Mouse (Mus musculus) lung, postnatal 4 days (tissue): Measurements from ENCODE around the gene Pigk.
A peak's percentile ranks its signal among the peaks of the same experiment; 100 is the strongest.

ENCODE experiments used
- DNase-seq, 2 experiments: peaks; one replicate each; pipeline ENCODE4 v3.0.0; 2021

Pigk gene

DNA sequence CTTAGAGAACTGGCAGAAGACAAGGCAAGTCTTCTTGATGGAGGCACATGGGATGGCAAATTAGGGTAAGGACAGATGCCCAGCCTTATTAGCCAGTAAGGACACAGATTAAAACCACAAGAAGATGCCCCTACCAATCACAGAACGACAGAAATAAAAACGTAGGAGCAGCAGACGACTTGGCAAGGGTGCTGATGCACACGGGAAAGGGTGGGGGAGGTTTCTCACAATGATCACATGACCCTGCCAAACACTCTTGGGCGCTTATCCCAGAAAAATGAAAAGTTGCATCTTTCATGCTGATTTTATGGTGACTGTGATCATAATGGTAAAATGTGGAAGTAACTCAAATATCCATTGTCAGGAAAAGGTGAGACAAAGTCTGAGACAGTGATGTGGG lies 193.2 kb downstream of the Pigk start:
- DNase-seq: no peak

DNA sequence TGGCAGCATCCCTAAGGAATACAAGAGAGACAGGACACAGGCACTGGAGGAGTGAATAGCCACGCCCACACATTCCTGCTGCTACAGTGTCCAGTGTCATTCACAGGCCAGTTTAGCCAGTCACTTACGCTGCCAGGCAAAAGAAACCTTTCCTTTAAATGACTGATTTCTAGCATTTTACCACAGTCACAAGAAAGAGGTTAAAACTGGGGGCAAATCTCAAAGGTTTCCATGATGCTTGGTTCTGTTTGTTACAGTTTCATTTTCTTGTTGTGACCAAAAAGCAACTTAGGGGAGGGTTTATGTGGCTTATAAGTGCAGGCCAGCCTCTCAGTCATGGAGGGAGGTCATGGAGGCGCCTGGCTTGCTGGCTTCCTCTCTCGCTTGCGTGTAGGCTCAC lies 193.8 kb downstream of the Pigk start:
- DNase-seq: no peak

DNA sequence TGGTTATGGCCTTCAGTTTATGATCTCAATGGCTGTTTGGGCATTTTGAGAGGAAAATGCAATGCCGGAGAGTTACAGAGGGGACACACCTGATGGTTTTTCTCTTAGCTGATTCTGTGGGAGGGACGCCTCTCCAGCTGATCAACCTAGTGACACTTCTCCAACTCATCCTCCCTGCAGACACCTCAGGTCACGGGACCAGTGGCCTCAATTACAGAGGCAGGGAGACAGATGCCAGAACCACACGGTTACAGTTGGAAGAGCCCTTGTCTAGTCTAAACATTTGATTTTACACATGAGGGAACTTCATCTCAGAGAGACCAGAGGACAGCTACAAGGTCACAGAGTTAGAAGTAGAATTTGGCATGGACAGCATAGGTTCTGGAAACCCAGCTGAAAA lies 197.7 kb downstream of the Pigk start:
- DNase-seq: no peak

DNA sequence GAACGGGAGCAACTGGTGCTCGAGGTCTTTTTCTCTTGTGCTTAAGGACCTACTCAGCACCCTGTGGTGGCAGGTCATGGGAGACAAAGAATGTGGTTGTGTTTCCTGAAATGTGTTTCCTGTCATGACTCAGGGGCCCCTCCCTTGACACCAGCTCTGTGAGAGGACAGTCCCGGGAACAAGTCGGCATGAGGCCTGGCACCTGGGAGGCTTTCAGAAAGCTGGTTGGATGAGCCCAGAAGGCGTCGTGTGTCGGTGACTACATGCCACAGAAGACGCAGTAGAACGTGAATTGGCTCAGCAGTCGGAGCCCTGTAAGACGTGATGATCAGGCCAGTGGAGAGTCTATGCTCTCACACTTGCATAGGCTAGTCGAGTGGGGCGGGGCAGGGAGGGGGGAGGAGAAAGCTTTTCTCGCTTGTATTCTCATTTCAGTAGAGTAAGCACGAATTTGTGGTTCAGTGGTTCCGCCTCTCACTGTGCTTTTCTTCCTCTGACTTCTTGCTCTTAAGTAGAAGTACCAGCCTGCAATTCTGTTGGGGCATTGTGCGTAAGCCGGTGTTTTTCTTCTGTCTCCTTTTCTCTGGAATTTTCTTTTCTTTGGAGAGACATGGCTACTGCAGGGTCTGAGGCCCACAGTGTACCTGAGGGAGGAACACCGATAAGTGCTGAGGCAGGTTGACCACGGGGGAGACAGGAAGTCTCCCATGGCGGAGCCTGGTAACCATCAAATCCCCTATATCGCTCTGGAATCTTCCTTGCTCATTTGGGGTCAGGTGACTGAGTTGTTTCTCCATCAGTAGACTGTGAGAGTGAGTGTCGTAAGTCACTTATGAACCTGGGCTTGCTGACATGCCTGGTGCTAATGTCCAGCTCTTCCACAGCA lies 198.6 kb downstream of the Pigk start:
- peak; percentile 16 to 35 for DNase-seq

DNA sequence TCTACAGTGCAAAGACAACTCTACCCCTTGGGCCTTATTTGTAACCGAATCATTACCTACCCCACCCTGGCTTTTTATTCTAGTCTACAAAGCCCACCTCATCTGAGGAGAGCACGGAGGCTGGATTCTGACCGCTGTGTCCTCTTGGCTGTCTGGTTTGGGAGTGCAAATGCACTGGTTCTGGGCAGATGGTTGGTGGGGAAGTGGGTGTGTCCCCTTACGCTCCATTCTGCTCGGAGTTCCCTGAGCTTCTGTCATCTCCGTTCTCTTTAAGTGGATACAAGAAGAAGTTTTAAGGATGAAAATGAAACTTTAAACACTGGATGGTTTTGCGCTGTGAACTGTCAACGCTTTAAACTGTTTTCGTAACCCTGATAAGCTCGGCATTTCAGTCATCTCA lies 199.2 kb downstream of the Pigk start:
- no peak for DNase-seq

DNA sequence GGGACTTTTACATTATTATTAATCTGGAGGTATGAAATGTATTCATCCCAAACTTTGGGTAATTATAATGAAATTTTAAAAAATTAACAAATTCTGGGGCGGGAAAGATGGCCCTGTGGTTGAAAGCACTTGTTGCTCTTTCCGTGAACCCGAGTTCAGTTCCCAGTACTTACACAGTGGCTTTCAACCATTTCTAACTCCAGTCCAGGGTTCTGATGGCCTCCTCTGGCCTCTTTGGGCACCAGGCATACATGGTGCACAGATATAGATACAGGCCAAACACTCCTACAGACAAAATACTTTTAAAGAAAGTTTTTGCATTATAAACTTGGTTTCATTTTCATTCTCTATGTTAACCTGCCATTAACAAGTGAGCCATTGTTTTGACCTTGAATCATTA lies 199.7 kb downstream of the Pigk start:
- no peak for DNase-seq

DNA sequence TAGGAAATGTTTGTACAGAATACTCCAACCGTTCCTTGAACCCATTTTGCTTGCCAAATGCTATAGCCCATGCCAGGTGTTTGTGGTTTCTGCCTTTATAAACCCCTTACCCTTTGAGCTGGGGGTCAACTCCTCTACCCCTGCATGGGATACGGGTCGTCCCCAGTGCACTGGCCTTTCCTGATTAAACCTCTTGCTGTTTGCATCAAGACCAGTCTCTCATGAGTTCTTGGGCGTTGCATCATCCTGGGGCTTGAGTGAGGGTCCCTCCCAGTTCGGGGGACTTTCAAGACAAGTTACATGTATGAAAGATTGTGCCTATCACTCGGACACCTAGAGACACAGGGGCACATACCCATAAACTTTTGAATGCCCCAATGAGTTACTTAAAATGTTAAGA lies 200.5 kb downstream of the Pigk start:
- no peak for DNase-seq

DNA sequence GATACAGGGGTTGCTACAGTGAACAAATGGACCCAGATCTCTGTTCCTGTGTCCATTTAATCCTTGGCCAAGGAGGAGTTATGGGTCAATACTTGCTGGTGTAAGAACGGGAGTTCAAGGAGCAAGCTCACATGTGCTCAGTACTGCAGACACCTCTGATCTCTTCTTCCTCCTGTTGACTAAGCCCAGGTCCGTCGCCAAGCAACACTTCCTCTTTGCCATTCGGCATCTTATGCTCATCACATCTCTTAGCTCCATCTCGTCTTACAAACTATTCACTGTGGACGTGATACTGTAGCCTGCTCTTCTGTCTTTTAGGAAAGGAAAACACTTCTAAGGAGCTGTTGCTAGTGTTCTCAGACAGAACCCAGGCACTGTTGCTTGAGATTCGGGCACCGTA lies 203.7 kb downstream of the Pigk start:
- no peak for DNase-seq

DNA sequence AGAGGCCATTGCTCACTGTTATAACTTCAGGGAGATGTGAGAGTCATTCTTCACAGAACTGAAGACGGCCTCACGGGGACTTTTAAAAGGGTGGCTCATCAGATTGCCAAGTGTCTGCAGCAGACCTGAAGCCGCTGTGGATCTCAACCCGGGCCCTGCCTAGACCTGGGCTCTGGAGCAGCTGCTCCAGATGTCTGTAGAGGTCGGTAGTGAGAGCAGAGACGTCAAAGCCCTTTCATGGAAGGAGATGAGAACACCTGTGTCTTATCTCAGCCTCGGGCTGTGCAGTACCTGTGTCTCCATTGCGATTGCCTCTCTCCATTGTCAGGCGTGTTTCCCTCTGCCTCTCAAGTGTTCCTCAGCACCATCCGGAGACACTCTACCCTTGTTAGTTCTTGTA lies 205.2 kb downstream of the Pigk start:
- DNase-seq: no peak

DNA sequence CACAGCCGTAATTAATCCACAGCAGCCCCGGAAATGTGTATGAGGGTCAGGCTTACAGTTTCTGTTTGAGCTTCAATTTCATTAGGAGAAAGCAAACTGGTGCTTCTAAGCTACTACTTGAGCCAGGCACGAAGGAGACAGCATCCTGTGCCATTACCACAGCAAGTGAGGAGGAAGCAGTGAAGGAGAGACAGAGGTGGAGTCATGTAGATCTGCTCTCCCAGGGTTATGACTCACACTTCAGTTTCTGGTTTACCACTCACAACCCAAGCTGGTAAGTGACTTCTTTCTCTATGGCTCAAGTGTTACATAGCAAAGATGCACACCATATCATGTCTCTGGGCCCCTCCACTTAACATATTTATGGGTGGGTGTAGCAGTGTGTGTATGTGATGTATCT lies 206.5 kb downstream of the Pigk start:
- no peak for DNase-seq

DNA sequence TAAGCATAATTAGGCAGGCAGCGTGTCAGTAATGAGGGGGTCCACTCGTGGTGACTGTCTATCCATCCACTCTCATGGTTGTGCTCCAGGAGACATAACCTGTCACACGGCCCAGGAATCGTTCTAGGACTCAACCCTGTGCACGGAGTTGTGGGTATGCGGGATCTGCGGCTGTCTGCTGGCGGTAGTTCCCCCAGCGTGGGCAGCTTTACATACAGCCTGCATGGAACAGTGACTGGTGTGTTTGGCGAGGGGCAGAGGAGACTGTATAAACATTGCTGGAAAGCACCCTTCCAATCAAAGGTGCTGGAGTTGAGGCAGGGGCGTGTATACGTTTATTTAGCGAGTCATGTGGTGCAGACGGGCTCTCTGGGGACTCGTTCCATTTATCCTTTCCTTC lies 209.6 kb downstream of the Pigk start:
- DNase-seq: no peak

DNA sequence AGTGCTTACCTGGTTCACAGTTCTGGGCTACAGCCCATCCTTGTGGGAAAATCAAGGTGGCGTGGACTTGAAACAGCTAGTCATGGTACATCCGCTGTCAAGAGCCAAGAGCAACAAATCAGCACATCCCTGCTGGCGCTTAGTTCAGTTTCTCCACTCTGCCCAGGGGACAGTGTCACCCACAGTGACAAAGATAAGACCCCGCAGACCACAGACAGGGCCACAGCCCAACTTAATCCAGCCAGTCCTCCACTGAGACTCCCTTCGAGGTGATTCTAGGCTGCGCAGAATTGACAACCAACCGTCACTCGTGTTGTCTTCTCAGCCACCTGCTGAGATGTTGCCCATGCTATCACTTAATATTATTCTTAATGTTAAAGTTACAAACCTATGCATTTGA lies 211.5 kb downstream of the Pigk start:
- DNase-seq: no peak

DNA sequence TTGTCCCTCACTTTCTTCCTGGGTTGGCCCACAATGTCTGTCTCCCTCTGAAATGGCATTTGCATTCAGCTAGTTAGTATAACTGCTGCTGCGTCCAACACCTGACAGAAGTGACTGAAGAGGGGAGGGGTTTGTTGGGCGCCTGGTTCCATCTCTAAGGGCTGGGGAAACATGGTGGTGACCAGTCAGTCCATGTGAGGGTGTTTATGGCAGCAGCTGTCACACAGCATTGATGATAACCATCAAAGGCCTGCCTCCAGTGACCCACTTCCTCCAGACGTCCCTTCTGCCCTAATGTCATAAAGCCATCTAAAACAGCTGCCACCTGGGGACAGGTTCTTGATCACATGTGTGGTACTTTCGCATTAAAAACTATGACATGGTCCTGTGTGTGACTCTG lies 212.3 kb downstream of the Pigk start:
- DNase-seq: no peak

DNA sequence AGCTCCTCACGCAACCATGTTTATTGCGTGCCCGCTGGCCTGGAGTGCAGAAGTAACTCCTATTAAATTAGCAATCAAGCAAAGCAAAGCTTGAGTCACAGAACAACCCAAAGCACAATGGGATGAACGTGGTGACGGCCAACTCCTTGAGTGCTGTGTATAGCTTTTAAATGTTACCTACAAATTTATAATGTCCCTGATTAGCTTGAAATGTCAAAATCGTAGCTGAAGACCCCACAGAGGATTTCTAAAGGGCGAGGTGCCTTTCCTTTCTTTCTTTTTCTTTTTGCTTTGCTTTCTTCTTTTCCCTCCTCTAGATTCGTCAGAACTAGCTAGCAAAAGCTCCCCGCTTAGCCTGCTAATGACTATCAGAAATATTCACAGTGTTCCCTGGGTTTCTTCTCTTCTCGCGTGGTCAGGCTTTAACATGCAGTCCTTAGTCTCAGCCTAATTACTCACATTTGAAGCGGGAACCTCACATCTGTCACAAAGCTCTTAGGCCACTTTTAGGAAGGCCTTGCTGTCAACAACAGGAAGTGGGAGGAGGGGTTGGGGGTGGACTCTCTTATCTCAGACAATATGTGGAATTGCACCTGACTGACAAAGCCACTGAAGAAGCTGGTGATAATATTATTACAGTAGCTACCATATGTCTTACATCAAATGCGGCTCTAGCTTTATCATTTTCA lies 214.5 kb downstream of the Pigk start:
- no peak for DNase-seq

DNA sequence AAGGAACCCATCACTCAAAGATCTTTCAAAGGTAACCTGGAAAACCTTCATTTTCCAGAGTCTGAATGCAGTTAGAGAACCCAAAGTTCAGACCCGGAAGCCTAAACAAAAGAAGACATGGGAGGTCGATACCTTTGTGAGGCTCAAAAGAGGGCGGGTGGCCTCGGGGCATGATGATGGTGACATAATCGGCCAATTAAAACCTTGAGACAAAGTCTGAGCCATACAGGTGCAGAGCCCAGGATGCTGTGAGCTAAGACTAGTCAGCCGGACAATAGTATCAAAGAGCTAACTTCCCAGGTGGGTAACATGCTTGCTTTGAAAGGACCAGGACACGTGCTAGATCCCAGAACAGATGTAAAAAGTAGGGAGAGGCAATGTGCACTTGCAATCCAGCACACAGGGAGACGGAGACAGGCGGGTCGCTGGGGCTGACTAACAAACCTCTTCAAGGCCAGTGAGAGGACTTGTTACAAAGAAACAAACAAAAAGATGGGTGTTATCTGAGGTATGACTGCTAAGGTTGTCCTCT lies 215.4 kb downstream of the Pigk start:
- no peak for DNase-seq

DNA sequence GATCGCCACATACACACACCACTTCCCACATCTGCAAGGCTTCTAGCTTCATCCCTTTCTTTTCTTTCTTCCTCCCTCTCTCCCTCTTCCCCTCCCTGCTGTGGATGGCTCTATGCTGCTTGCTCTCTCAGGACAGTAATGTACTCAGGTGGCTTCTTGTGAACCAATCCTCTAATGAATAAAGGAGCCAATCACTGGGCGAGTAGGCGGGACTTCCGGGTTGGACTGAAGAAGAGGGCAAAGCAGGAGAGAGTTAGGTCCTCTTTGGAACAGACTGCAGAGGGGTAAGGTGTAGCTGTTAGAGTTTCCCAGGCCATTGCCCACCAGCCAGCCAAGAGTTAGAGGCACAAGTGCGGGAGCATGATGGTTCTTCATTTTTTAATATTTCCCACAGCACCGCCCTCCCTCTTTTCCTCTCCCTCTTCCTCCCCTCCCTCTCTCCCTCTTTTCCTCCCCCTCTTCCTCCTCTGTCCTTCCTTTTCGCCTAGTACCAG lies 215.9 kb downstream of the Pigk start:
- peak in 1 of 2 experiments; percentile 14 for DNase-seq

DNA sequence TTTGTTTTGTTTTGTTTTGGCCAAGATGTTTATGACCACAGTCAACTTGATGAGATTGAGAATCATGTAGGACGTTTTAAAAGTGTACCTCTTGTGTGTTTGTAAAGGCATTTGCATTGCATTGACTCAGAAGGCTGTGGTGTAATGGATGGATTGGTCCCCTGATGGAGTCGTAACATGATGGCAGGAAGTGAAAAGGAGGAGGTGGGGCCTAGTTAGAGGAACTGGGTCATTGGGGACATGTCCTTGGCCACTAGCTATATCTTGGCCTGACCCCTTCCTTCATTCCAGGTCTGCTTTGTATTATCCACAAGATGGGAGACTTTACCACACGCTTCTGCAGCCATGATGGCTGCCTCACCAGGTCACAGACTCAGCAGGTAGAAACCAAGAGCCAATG lies 217.5 kb downstream of the Pigk start:
- no peak for DNase-seq

DNA sequence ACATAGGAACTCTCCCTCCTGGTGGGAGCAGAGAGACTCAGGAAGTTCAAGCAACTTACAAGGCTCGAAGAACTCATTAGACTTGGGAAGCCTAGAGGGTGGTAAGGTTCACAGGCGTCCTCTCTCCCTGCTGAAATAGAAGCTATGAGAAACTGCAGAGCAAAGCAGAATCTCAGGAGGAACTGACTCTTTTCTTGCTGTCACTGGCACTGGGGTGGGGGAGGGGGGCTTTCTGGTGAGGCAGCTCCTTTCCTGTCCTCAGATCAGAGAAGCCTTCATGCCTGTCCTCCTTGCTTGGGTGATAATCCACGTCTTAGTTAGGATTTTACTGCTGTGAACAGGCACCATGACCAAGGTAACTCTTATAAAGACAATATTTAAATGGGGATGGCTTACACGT lies 218.2 kb downstream of the Pigk start:
- DNase-seq: no peak

DNA sequence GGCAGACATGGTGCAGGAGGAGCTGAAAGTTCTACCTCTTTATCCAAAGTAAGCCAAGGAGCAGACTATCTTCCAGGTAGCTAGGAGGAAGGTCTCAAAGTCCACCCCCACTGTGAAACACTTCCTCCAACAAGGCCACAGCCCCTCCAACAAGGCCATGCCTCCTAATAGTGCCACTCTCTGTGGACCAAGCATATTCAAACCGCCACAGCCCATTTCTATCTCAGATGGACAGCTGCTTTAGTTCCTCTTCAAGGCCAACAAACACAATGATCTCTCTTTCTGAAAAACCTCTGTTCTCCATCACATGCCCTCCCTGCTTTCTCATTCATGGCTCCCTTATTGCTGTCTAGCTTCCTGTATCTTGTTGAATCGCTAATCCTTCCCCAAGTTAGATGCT lies 218.6 kb downstream of the Pigk start:
- no peak for DNase-seq

DNA sequence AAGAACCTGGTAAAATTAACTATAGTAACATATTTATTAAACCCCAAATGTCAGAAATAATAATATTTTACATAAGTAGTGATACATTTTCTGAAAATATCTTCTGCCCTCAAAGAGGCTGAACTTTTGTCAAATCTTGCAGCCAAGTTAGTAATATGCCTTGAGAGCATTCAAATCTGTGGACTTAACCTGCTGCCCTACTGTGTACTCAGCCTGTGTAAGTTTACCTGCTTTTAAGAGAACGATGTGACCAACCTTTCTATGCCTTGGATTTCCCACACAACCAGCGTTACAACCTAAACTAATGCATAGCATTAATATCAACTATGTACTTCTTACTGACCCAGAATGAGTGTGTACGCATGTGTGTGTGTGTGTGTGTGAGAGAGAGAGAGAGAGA lies 219.8 kb downstream of the Pigk start:
- DNase-seq: no peak

DNA sequence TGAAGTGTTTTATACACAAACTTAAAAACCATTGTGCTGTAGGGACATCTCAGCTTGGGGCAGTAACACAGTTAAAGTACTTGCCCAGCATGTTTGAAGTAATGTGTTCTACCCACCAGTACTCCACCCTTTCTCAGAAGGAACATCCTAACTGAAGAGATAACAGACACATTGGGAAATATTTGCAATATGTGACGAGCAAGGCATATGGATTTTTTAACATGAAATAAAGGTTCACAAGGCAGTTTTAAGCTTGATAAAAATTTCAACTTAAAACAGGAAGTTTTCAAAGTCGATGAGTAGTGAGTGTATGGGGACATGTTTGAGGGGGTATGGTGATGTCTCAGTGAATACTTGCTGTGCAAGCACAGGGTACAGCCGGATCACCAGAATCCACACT lies 222.4 kb downstream of the Pigk start:
- DNase-seq: no peak

DNA sequence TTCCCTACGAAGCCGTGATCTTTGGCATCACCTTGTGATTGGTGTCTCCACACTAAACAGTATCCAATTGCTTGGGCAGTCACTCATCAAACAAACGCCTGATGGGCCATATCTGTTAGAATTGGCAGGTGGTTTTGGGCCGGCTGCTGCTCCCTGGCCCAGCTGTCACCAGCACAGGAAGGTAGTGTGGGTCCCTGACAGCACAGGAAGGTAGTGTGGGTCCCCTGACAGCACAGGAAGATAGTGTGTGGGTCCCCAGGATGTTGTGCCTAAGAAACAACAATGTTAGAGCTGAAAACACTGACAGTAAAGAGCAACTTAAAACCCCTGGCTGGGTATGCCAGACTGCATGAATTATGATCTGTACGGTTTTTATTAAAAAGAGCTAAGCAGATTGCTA lies 227.8 kb downstream of the Pigk start:
- DNase-seq: no peak

DNA sequence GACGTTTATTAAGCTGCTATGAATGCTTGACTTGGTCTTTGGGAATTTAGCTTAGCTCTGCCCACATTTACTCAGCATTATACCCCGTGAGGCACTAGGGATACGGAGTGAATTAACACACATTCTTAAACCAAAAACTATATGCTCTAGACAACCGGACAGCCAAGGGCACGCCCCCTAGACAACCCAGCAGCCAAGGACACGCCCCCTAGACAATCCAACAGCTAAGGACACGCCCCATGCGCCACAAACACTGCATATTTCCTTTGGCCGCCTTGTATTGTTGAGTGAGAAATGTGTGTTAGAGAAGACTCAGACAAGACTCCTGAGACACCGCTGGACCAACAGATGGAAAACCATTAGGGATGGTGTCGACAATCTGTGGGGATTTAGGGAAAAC lies 229.1 kb downstream of the Pigk start:
- peak; percentile 46 to 52 for DNase-seq

DNA sequence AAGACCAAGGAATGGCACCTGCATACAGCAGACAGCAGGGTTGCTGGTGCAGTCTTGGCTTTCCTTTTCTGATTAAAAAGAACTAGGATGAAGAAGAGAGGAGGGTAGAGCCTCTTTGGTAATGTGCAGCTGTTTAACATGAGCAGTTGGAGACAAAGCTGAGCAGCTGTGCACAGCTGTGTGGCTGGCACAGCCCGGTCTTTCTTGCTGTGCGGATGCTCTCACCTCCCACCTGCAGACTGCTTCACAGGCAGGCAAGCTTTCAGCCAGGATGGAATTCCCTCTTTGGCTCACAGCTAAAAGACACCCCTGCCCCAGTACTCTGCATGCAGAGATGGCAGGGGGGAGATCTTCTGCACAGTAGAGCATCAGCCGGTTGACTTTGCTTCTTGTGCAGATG lies 230.9 kb downstream of the Pigk start:
- peak in 1 of 2 experiments; percentile 69 for DNase-seq
